Mouse (Mus musculus): Measurements from ENCODE around the gene Il17rd. TPM values are rescaled to one million over a fixed set of nuclear protein-coding genes. Genes with fewer than 3 reads are reported as not detected.

Gene Il17rd
- polyA plus RNA-seq, 1 experiment from 2014 or later: 0.17 TPM

DNA sequence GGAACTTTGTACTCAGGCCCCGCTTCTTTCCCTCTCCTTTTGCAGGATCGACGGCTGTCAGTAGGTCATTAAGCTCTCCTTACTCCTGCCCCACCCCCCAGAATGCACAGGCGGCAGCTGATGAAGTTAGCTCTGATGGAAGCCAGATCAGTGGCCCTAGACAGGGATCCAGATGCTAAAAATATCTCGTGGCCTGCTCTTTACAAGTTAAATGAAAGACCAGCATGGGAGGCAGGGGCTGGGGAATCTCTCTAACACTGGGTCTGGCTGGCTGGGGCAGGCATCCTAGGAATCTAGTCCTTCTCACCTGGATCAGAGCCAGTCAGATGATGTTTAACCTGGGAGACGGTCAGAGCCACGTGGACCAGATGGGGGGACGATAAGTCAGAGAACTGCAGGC, 112.7 kb downstream of the Il17rd start:
- no peaks in the 10 kb centered on the region for H3K4me1 ChIP-seq (replicated peaks)
- no peaks in the 10 kb centered on the region for H3K9me3 ChIP-seq (replicated peaks)
- no peak for ATAC-seq (ENCODE audit: low read depth)
- H3K27ac ChIP-seq: no peak overlapping the region
- WGBS (ENCODE audit: insufficient replicate concordance): 29% methylated on average over 8 of the region's 8 CpGs
- H3K27me3 ChIP-seq: no peaks in the 10 kb centered on the region
- no peak overlapping the region for H3K4me2 ChIP-seq
- no peaks in the 10 kb centered on the region for H3K36me3 ChIP-seq
- H3K9ac ChIP-seq: no peak overlapping the region
- no peak for DNase-seq
- H3K4me3 ChIP-seq (replicated peaks): no peak overlapping the region

DNA sequence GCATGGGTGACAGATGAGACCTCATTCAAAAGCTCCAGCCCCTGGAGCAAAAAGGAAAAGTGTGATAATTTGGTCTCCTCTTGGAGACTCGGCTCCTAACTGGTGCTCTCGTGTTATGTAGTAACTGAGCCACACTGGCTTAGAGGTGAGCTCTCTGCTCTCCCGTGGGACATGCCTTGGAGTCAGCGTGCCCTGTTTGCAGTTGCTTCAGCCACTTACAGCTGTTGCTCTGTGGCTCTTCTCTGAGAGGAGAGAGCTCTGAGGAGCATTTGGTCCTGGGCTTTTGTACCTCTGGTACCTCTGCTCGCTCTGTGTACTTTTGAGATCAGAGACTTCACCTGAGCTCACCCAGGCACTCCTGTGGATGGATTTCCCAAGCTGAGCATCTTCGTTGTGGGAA, 116.3 kb downstream of the Il17rd start:
- Histone ChIP-seq H3K27ac (no peak overlapping the region), H3K36me3 (no peaks in the 10 kb centered on the region), H3K9ac (no peak overlapping the region), H3K27me3 (no peaks in the 10 kb centered on the region), H3K9me3 (replicated peaks) (no peaks in the 10 kb centered on the region), H3K4me1 (replicated peaks) (no peaks in the 10 kb centered on the region), H3K4me2 (no peak overlapping the region), H3K4me3 (replicated peaks) (no peak overlapping the region)
- ATAC-seq (ENCODE audit: low read depth) (no peak), DNase-seq (no peak)
- 47% methylated on average over 6 of the region's 6 CpGs for WGBS (ENCODE audit: insufficient replicate concordance)

DNA sequence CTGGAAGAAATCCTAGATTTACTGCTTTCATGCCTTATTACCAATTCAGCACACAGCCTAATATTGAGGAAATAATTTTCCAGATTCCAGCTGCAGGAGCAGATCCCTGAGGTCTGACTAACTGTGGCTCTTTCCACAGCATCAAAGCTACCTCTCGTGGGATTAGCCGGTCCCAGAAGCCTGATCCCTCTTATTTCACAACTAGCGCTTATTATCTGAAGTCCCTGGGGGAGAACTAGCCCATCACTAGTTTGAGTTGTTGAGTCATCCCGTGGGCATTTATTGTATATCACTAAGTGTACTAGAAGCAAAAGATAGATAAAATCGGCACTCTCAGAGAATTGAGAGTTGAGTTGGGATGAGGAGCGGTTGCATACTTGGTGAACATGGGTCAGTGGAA, 117.3 kb downstream of the Il17rd start:
- no peak overlapping the region for H3K4me3 ChIP-seq (replicated peaks)
- DNase-seq (no peak), ATAC-seq (ENCODE audit: low read depth) (no peak)
- H3K4me2 ChIP-seq: no peak overlapping the region
- no peaks in the 10 kb centered on the region for H3K27me3 ChIP-seq
- no peaks in the 10 kb centered on the region for H3K9me3 ChIP-seq (replicated peaks)
- no peaks in the 10 kb centered on the region for H3K36me3 ChIP-seq
- no peaks in the 10 kb centered on the region for H3K4me1 ChIP-seq (replicated peaks)
- WGBS (ENCODE audit: insufficient replicate concordance): 67% methylated on average over 6 of the region's 6 CpGs
- H3K9ac ChIP-seq: no peak overlapping the region
- H3K27ac ChIP-seq: no peak overlapping the region

Other genes with a start within 250 kb of the Il17rd start
- not detected in 2 replicates for gene Asb14, start 144.4 kb upstream of the Il17rd start, polyA plus RNA-seq (2015; fragmentation: Nextera tagmentation; extraction: Ambion mirVana)
- gene Appl1, start 67.7 kb upstream of the Il17rd start, polyA plus RNA-seq (2015; fragmentation: Nextera tagmentation; extraction: Ambion mirVana): 6.0 and 8.6 TPM in 2 replicates
- 17.0 and 17.7 TPM in 2 replicates for gene Hesx1, start 44.5 kb upstream of the Il17rd start, polyA plus RNA-seq (2015; fragmentation: Nextera tagmentation; extraction: Ambion mirVana)
- gene Arhgef3, start 76.0 kb downstream of the Il17rd start, polyA plus RNA-seq (2015; fragmentation: Nextera tagmentation; extraction: Ambion mirVana): 3.7 and 4.9 TPM in 2 replicates

All from liver, embryonic 13.5 days (tissue).